Mouse (Mus musculus) spleen, postnatal 10 days (tissue): Measurements from ENCODE around the gene BC055324.

ENCODE experiments used
- DNase-seq, 2 experiments: peaks; one replicate each; pipeline ENCODE4 v3.0.0; 2021 to 2022; ENCODE audit warnings: low spot score in 2 of 2

BC055324 gene

DNA sequence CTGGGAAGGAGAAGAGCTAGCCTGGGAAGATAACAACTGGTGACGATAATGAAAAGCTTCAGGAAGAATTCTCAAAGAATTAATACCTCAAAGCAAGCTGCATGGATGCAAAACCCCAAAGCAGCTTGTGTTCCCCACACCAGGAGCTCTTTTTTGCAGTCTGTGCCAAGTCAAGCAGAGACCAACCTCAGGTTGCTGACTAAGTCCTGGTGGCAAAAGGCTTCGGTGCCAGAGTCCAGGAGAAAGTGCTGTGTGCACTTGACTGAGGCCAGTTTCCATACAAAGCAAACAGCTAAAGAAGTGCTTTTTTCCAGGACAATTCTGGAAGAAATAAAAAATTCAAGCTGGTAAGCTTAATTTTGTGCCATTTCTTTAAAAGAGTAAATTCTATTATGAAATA, 41.2 kb downstream of the BC055324 start:
- DNase-seq, result no peak

DNA sequence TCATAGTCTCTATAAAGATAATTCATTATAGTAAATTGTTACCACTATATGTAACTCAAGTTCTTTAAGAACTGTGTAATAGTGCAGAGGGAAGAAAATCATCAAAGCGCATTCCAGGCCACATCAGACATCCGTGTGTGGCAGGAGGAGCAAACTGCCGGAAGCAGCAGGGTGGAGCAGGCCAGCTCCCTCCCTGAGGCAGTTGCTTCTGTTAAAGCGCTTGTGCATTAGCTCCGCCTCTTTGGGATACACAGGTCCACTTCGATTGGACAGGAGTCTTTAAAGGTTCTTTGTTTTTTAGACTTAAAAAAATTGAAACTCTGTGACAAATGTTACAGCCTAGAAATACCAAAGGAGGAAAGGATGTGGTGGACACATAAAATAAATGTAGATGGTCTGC, 52.5 kb downstream of the BC055324 start:
- DNase-seq, result no peak

- DNase-seq, result no peak
Measured at GRCm38 (mm10) chr1:163934591-163934990, 60.0 kb downstream of the BC055324 start.

- DNase-seq, result no peak
Measured at GRCm38 (mm10) chr1:163931801-163932200, 62.8 kb downstream of the BC055324 start.

DNA sequence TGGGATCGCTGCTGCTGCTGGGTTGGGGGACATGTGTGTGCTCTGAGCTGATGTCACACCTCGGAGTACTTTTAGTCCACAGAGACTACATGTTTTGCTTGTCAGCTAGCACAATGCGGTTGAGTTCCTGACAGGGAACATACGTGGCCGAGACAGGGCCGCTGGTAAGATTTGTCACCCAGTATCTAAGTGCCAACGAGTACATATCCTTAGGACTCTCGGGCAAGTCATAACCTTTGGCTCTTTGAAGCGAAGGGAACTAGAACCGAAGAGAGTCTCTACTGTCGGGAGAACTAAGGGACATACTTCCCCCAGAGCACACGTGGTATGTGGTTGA, 64.2 kb downstream of the BC055324 start:
- no peak for DNase-seq

DNA sequence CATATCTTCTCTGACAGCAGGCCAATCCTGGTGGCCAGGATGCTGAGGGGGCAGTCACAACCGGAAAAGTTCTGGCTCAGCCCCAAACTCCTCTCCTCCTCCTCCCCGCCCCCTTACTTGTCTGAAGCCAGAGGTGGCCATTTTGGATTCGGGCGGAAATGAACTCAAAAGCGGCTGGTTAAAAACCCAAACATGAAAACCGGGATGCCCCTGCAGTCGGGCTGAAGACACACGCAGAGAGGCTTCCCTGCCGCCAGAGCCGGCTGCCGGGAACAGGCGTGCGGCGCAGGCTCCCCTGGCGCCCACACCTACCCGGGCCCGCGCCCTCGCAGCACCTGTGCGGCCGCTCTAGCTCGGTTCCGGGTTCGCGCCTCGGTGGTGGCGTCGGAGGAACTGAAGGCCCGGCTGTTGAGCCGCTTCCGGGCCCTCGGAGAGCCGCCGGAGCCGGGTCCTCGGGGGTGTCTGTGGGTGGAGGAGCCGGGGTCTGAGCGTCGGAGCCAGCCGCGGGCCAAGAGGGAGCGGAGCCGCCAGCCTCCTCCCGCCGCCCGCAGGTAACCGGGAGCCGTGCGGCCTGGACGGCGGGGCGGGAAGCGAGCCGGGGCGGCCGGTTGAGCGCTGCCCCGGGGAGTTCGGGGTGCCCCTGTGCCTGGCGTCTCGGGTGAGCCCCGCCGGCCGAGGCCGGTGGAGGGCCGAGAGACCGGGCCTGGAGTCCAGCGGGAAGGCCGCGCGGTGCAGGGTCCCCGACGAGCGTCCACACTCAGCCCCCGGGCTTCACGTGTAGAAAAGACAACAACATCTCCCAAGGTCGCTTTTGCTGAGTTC, 64.7 kb downstream of the BC055324 start:
- peak; percentile 79 to 90 for DNase-seq

DNA sequence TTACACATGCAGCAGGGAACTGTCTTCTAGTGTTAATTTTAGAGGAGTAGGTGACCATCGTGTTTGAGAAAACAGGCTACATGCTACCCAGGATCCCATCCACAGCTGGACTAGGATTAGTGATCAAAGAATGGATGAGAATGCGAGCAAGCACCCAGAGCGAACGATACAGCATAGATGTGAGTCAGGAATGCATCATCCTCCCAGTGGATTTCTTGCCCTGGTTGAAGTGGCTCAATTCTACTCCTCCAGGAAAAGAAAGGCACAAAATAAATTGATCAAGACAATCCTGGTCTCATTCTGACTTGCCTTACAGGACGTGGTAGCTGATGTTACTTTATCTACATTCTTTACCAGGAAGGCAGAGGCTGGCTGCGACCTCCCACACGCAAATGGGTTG, 65.8 kb downstream of the BC055324 start, which contains the start of gene Scyl3:
Gene Scyl3 (plus strand): TSS at position 255 of the 400 bp plus-strand sequence.
- DNase-seq, result no peak

GRCm38 (mm10) chr1:163924093-163924492, 70.5 kb downstream of the BC055324 start:
- DNase-seq, result no peak

DNA sequence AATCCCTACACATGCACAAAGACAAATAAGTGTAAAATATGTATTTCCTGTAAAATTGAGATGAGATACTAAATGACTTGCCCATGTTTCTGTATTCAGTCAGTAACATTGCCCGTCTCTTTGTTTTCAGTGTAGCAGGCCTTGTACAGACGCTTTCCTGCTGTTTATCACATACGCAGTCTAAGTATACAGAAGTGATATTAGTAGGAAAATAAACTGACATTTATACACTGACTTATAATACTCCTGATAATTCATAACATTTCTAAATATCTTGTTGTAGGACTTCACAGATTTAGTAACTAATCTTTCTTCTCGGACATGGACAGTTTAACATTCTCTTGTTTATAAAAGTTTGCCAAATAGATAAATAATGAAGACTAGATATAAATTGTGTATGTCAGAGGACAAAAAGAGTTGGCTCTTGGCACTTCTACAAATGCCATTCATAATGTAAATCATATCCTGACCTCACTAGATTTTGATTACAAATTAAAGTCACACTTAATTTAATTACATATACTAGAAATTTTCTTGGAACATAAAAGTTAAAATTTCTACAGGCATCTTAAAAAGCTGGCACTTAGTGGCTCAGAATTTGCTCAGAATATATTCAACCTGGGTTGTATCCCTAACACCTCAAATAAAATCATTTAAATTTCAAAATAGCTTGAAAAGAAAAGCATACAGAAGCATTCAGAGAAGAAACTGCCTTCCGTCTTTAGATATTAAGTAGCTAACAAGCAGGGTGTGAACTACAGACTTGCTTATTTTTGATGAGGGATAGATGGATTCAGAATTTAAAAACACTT, 77.0 kb downstream of the BC055324 start:
- no peak for DNase-seq

GRCm38 (mm10) chr1:163911981-163912380, 82.6 kb downstream of the BC055324 start:
- DNase-seq, result no peak

DNA sequence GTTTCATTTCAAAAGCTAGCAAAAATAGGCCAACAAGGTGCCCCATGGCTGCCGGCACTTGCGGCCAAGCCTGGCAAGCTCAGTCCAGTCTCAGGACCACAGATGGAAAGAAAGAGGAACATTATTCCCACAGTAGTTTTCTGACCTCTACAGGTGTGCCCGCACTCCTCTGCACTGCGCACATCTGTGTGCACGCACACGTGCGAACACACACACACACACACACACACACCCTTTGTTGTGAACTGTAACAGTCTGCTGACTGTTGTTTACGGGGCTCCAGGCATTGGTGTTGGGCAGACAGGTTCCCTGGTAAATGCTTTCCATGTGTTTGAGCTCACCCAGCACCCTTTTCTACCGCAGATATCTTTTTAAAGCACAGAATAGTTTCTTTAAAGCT, 83.8 kb downstream of the BC055324 start:
- DNase-seq, result no peak

DNA sequence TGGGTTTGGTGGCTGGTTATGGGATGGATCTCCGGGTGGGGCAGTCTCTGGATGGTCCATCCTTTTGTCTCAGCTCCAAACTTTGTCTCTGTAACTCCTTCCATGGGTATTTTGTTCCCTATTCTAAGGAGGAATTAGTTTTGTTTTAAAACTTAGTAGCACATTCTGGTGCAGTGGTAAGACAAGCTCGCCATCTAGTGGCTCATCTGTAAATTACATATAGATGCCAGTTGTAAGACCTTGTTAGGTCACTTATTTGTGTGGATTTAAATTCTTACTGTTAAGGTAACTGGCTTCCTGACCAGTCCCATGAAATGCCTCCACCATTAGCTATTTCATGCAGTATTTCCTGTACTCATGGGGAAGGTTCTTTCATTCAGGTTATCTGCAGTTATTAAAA, 84.3 kb downstream of the BC055324 start:
- peak in 1 of 2 experiments; percentile 26 for DNase-seq

DNA sequence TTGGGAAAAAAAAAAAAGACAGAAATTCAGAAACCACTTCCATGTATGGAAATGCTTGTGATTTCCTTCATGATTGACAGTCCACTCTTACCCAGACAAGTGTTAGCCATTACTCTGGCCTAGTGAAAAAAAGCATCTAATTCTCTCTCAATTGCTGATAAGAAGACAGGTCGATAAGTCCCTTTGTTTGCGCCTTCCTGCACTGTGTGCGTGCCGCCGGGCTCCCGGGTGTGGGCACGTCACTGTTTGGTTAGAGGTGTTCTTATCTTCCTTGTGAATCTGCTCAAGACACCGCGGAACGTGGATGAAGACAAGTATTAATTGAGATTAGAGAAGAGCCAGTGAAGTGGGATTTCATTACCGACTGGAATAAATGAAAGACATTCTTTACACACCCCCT, 86.2 kb downstream of the BC055324 start:
- DNase-seq, result no peak

GRCm38 (mm10) chr1:163907007-163907811, 87.4 kb downstream of the BC055324 start:
- no peak for DNase-seq

- DNase-seq, result no peak
Measured at GRCm38 (mm10) chr1:163903411-163903810, 91.2 kb downstream of the BC055324 start.

- no peak for DNase-seq
Measured at GRCm38 (mm10) chr1:163900168-163900567, 94.4 kb downstream of the BC055324 start.

- DNase-seq, result no peak
Measured at GRCm38 (mm10) chr1:163899575-163899974, 95.0 kb downstream of the BC055324 start.

GRCm38 (mm10) chr1:163898291-163898764, 96.3 kb downstream of the BC055324 start:
- no peak for DNase-seq
